Mouse (Mus musculus): ENCODE measurements around the gene Gm13090. TPM values are rescaled to one million over a fixed set of nuclear protein-coding genes. Genes with fewer than 3 reads are reported as not detected.

Gm13090 gene
- not detected in 2 replicates for polyA plus RNA-seq (2012; rRNA removed)

- H3K27me3 ChIP-seq (ENCODE audit: control insufficient read depth, insufficient read depth, low read length): no peaks in the 10 kb centered on the region
- DNase-seq: no peak
- WGBS: 50% methylated on average over 7 of the region's 7 CpGs
- peak within 1 kb of the TSS; percentile 9 for H3K4me3 ChIP-seq (replicated peaks; ENCODE audit: insufficient read depth, low read depth, low read length)
- peaks cover 56% of the 10 kb centered on the region for H3K4me1 ChIP-seq (ENCODE audit: control insufficient read depth, insufficient read depth, low read length)
- peak within 1 kb of the TSS; percentile 97 for H3K27ac ChIP-seq (ENCODE audit: insufficient read depth, low read length)
- TF ChIP-seq POLR2A (IDR thresholded peaks at IDR 0.05; ENCODE audit: borderline replicate concordance, insufficient read depth, low read length) (no peak), CTCF (IDR thresholded peaks at IDR 0.05; ENCODE audit: borderline replicate concordance, insufficient read depth, low read depth, low read length) (no peak)
Observed at GRCm38 (mm10) chr4:151089270-151089669, at the start of gene Gm13090. Gene Gm13090 (plus strand): TSS chr4:151089570.

GRCm38 (mm10) chr4:151041506-151041905 lies 47.9 kb upstream of the Gm13090 start:
- whole genome bisulfite sequencing: 94% methylated on average over 5 of the region's 5 CpGs
- peaks cover 10% of the 10 kb centered on the region for H3K4me1 ChIP-seq (ENCODE audit: control insufficient read depth, insufficient read depth, low read length)
- no peaks in the 10 kb centered on the region for H3K27me3 ChIP-seq (ENCODE audit: control insufficient read depth, insufficient read depth, low read length)
- H3K27ac ChIP-seq (ENCODE audit: insufficient read depth, low read length): no peak overlapping the region
- TF ChIP-seq POLR2A (IDR thresholded peaks at IDR 0.05; ENCODE audit: borderline replicate concordance, insufficient read depth, low read length): no peak
- H3K4me3 ChIP-seq (replicated peaks; ENCODE audit: insufficient read depth, low read depth, low read length): no peak overlapping the region
- no peak for DNase-seq

GRCm38 (mm10) chr4:151043281-151043680 lies 46.1 kb upstream of the Gm13090 start:
- no peaks in the 10 kb centered on the region for H3K27me3 ChIP-seq (ENCODE audit: control insufficient read depth, insufficient read depth, low read length)
- WGBS: 6% methylated on average over 5 of the region's 5 CpGs
- DNase-seq: peak; percentile 41 to 49
- no peak overlapping the region; the same call in 1 of the 2 replicates for H3K27ac ChIP-seq (ENCODE audit: insufficient read depth, low read length)
- H3K4me3 ChIP-seq (replicated peaks; ENCODE audit: insufficient read depth, low read depth, low read length): peak overlapping the region; percentile 96
- TF ChIP-seq CTCF (IDR thresholded peaks at IDR 0.05; ENCODE audit: borderline replicate concordance, insufficient read depth, low read depth, low read length) (no peak), POLR2A (IDR thresholded peaks at IDR 0.05; ENCODE audit: borderline replicate concordance, insufficient read depth, low read length) (0 out of 2 replicates have a peak, but pooled peaks have one; percentile 11)
- H3K4me1 ChIP-seq (ENCODE audit: control insufficient read depth, insufficient read depth, low read length): peaks cover 10% of the 10 kb centered on the region

DNA sequence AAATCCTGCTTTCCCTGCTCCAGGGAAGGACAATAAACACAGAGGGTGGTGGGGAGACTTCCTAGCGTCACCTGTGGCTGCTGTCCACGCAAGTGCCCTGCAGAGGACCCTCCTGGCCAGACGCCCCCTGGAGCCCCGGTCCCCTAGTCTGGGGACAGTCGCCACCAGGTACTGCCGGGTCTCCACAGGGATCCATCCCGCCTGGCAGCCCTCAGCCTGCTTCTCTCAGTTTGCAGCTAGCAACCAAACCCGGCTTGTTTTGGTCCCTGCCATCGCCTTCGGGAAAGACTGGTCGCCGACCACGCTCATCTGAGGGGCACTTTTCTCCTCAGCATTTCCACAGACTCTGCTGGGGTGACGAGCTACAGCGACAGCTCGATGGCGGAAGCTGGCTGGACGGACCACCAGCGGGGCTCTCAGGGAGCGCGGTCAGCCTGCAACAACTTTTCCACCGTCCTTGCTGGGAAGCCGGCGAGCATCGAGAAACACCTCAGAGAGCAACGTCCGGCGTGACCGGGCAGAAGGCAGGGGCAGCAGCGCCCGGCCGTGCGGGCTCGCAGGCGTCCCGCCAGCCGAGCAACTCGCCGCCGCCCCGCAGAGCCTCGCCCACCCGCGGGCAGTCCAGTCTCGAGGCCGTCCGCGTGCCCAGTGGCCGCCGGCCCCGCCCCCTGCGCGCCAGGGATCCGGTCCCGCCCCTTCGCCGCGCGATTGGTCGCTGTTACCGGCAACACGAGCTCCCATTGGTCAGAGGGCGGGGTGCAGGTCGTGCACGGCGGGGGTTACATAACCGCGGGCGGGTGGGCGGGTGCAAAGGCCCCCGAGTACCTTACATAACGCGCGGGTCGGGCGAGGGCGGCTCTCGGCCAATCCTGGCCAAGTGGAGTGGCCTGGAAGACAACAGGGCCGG lies 45.1 kb upstream of the Gm13090 start, which contains the start of gene Per3:
Per3 (minus strand) TSS at position 629 of the 907 bp plus-strand sequence.
- H3K4me1 ChIP-seq (ENCODE audit: control insufficient read depth, insufficient read depth, low read length): peaks cover 10% of the 10 kb centered on the region
- peak; percentile 99 for DNase-seq
- H3K27me3 ChIP-seq (ENCODE audit: control insufficient read depth, insufficient read depth, low read length): no peaks in the 10 kb centered on the region
- peak within 1 kb of the TSS; percentile 96 for H3K4me3 ChIP-seq (replicated peaks; ENCODE audit: insufficient read depth, low read depth, low read length)
- WGBS: under 1% methylated on average over 79 of the region's 79 CpGs
- H3K27ac ChIP-seq (ENCODE audit: insufficient read depth, low read length): peak within 1 kb of the TSS; percentile 96
- no peak for TF ChIP-seq CTCF (IDR thresholded peaks at IDR 0.05; ENCODE audit: borderline replicate concordance, insufficient read depth, low read depth, low read length)
- peak; percentile 87 for TF ChIP-seq POLR2A (IDR thresholded peaks at IDR 0.05; ENCODE audit: borderline replicate concordance, insufficient read depth, low read length)

DNA sequence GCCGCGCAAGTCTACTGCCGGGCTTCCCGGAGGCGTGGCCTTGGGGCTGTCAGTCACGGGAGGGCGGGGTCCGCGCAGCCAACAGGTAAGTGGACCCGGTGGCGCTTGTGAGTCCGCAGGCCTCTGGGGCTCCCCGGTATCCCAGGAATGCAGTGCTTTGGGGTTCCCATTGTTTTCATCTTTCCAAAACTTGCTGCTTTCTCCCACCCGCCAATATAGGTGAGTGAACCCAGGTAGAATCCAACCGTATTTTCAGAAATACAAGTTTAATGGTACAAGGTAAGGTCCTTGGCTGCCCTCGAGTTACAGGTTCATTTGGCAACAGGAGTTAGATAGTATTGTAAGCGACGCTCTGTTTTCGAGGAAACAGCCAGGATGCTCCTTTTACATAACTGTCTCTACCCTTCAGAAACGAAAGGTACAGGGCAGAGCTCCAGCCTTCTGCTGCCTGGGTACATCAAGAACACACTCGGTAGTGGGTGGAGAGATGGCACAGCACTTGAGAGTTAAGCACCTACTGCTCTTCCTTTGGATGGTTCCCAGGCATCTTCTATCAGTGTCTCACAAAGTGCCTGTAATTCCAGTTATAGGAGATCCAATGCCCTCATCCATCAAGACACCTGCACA lies 44.3 kb upstream of the Gm13090 start:
- Histone ChIP-seq H3K4me3 (replicated peaks; ENCODE audit: insufficient read depth, low read depth, low read length) (peak overlapping the region; percentile 52), H3K4me1 (ENCODE audit: control insufficient read depth, insufficient read depth, low read length) (peaks cover 10% of the 10 kb centered on the region), H3K27me3 (ENCODE audit: control insufficient read depth, insufficient read depth, low read length) (no peaks in the 10 kb centered on the region), H3K27ac (ENCODE audit: insufficient read depth, low read length) (peak overlapping the region; percentile 52)
- peak; percentile 57; the same call in 1 of the 2 replicates for TF ChIP-seq POLR2A (IDR thresholded peaks at IDR 0.05; ENCODE audit: borderline replicate concordance, insufficient read depth, low read length)
- no peak for TF ChIP-seq CTCF (IDR thresholded peaks at IDR 0.05; ENCODE audit: borderline replicate concordance, insufficient read depth, low read depth, low read length)
- WGBS: under 1% methylated on average over 21 of the region's 21 CpGs
- DNase-seq: peak in 1 of 2 experiments; percentile 64

DNA sequence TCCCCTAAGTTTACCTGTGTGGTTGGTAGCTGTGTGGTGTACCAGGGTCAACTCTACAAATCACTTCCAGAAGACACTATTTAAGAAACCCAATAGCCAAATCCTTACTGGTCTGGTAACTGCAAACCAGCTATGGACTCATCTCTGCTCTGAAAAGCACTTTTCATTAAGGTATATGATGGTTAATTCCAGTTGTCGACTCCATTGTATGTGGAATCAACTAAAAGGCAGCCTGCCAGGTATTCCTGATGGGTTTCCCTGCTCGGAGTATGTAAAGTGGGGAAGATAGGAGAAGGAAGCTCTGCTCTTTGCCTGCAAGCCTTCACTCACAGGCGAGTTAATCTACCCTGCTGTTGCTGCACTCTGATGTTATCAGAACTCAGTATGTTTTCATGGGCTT lies 42.8 kb upstream of the Gm13090 start:
- 82% methylated on average over 3 of the region's 3 CpGs for WGBS
- DNase-seq: no peak
- Histone ChIP-seq H3K4me1 (ENCODE audit: control insufficient read depth, insufficient read depth, low read length) (peaks cover 10% of the 10 kb centered on the region; the same call in 1 of the 2 replicates), H3K27me3 (ENCODE audit: control insufficient read depth, insufficient read depth, low read length) (no peaks in the 10 kb centered on the region), H3K4me3 (replicated peaks; ENCODE audit: insufficient read depth, low read depth, low read length) (no peak overlapping the region), H3K27ac (ENCODE audit: insufficient read depth, low read length) (no peak overlapping the region)
- TF ChIP-seq POLR2A (IDR thresholded peaks at IDR 0.05; ENCODE audit: borderline replicate concordance, insufficient read depth, low read length) (no peak), CTCF (IDR thresholded peaks at IDR 0.05; ENCODE audit: borderline replicate concordance, insufficient read depth, low read depth, low read length) (no peak)

GRCm38 (mm10) chr4:151051162-151051561 lies 38.2 kb upstream of the Gm13090 start:
- TF ChIP-seq POLR2A (IDR thresholded peaks at IDR 0.05; ENCODE audit: borderline replicate concordance, insufficient read depth, low read length) (no peak), CTCF (IDR thresholded peaks at IDR 0.05; ENCODE audit: borderline replicate concordance, insufficient read depth, low read depth, low read length) (no peak)
- peaks cover 6% of the 10 kb centered on the region; the same call in 1 of the 2 replicates for H3K4me1 ChIP-seq (ENCODE audit: control insufficient read depth, insufficient read depth, low read length)
- WGBS: 77% methylated on average over 1 of the region's 1 CpGs
- no peak overlapping the region for H3K27ac ChIP-seq (ENCODE audit: insufficient read depth, low read length)
- DNase-seq: no peak
- H3K27me3 ChIP-seq (ENCODE audit: control insufficient read depth, insufficient read depth, low read length): no peaks in the 10 kb centered on the region
- H3K4me3 ChIP-seq (replicated peaks; ENCODE audit: insufficient read depth, low read depth, low read length): no peak overlapping the region

Data from cerebellum, adult 2 months (tissue).